Mouse (Mus musculus) thymus, adult 18-20 months (tissue): ENCODE data around the gene Mip.
"Not testable (repeated sequence)": the region's sequence is repeated elsewhere in the genome, so short reads cannot be mapped to it uniquely, and the experiment has no call there.

Experiments
- DNase-seq, 2 experiments: peaks; one replicate each; pipeline ENCODE4 v3.0.0; 2022; ENCODE audit warnings: mixed read lengths in 2 of 2

Gene Mip

DNA sequence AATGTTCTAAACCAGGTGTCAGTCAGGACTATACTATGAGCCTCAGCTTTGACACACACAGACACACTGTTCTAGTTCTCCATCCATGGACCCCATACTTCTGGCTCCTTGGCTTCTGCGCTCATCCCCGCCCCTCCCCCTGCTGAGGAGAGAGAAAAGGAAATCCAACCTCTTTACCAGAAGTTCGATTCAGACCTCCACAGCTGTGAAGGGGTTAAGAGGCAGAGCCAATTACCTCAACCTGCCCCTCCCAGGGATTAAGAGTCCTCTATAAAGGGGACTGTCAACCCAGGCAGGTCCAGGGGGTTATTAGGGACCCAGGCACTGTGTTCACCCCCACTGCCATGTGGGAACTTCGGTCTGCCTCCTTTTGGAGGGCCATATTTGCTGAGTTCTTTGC lies at the start of gene Mip:
Gene Mip (plus strand): TSS at position 301 of the 400 bp plus-strand sequence.
- no peak for DNase-seq

DNA sequence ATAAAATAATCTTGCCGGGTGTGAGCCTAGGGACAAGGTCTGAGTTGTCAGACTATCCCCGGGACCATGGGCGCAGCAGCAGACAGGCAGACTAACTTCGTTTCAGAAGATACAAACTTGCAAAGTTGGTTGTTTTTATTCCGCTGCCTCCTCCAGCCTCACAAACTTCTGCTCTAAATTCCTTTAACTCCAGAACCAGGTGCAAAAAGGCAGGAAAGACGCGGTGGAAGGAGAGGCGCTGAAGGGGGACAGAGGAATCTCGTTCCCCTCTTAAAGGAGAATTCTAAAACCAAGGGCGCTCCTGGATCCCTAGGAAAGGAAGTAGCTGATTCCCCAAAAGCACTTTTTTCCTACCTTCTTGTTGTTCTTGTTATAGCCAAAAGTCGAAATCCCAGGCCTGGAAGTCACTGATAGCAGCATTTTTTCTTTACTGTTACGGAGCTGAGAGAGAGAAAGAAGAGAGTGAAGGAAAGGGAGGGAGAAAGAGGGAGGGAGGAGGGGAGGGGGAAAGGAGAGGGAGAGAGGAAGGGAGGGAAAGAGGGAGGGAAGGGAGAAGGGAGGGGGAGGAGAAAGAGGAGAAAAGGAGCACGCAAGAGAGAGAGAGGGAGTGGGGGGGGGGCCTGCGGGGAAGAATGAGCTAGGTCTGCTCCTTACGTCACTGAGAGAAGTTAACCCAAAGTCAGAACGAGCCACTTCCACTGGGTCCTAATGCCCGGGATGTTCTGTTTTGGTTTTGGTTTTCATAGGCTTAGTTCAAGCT lies 49.5 kb upstream of the Mip start:
- DNase-seq = peak; percentile 25 to 54

DNA sequence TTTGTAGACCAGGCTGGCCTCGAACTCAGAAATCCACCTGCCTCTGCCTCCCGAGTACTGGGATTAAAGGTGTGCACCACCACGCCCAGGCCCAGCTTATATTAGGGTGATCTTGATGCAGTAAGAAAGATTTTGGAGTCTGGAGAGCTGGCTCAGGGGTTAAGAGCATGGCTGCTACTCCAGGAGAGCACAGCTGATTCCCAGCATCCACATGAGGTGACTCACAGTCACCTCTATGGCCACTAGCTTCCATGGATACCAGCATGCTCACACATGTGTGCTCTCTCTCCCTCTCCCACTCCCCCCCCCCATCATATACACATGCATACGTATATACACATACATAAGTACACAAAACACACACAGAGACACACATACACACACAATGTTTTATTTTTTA lies 48.3 kb upstream of the Mip start:
- no peak for DNase-seq

DNA sequence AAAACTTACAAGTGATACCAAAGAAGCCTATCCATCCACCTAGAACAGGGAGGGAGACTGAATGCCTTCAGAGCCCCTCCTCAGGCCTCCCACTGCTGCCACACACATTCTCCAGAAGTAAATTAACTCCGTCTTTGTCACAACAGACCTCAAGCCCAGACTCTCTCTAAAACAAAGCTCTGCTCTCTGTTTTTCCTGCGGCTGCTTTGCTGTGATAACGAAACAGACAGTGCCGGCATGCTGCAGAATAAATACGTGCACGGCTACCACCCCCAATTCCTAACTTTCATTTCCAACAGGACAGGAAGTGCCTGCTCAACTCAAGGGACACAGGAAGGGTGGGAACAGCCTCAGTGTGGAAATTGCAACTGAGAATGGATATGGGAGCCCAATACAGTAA lies 45.6 kb upstream of the Mip start, which contains the start of gene Rbms2:
Gene Rbms2 (minus strand): TSS at position 309 of the 400 bp plus-strand sequence.
- DNase-seq = no peak

DNA sequence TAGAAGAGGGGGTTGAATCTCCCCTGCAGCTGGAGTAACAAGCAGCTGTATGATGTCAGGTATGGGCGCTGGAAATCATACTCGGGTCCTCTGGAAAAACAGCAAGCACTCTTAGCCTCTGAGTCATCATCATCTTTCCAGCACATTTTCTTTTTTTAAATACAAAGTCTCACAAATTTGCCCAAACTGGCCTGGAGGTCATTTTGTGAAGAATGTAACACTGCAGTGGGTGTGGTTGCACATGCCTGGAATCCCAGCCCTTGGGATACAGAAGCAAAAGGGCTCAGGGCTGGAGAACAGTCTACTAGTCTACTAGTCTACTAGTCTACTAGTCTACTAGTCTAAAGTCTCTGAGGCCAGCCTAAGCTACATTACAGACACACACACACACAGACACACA lies 41.3 kb upstream of the Mip start:
- no peak for DNase-seq

DNA sequence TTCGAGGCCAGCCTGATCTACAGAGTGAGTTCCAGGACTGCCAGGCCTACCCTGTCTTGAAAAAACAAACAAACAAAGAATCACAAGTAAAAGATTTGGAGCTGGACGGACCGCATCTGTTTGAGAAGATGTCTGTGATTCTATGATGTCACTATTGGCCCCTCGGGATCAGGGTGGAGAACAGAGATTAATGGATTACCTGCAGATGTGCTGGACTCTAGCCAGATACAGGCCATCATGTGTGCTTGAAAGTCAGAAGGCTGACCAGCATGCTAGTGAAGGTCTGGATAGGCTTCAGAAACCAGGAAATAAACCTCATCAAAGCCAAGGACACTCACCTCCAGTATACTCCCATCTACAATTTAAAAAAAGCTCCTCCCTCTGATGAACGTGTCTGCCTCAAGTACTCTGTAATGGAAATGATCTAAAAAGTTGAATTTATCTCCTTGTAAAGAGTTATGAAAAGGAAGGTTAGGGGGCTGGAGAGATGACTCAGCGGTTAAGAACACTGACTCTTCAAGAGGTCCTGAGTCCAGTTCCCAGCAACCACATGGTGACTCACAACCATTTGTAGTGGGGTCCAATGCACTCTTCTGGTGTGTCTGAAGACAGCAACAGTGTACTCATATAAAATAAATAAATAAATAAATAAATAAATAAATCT lies 40.2 kb upstream of the Mip start:
- no peak for DNase-seq

DNA sequence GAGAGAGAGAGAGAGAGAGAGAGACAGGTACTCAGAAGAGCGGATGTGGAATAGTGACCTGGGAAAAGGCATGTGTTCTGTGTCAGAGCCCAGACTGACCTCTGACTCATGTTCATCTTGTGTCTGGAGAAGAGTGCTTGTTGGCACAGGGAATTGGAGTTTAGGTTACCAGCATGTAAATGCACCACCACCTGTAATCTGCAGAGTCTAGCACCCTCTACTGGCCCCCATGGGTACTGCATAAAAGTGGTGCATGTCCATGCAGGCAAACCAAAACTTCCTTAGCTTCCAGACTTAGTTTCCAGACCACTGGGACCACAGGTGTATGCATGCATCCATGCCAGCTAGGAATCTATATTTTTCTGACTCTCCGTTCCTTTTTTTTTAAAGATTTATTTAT lies 39.7 kb upstream of the Mip start:
- DNase-seq = peak; percentile 41 to 47

DNA sequence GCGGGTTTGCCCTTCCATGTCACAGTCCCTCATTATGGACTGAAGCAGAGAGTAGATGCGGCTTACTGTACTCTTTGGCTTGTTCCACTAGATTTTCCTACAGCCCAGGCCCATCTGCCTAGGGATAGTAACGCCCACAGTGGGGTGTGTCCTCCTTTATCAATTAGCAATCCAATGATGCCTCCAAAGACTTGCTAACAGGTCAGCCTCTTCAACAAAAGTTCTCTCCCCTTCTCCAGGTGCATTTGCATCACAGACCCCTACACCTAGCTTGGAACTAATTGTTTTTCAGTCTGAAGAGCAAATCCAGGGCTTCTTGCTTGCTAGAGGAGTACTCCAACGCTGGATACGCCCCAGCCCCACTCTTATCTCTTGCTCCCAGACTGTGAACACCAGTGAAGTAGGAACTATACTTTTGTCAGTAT lies 38.4 kb upstream of the Mip start:
- no peak for DNase-seq

DNA sequence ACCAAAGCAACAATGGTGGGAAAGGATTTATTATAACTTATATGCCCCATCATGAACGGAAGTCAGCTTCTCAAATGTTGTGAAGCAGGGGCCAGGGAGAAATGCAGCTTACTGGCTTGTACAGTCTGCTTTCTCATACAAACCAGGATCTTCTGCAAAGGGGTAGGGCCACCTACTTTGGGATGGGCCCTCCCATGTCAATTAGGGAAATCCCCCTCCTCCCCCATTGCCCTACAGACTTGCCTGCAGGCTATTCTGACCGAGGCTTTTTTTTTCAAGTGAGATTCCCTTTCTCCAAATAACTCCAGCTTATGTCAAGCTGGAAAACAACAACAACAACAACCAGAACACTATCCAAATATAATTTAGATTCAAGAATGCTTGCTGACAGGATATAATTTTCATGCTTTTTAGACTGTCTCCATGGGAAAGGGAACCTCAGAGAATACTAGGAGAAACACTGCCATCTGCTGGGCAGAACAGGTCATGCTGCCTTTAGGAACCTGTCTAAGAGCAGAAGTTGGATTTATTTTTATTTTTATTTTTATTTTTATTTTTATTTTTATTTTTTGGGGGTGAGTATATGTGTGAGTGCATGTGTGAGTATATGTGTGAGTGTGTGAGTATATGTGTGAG lies 37.3 kb upstream of the Mip start:
- peak in 1 of 2 experiments; percentile 39 for DNase-seq

DNA sequence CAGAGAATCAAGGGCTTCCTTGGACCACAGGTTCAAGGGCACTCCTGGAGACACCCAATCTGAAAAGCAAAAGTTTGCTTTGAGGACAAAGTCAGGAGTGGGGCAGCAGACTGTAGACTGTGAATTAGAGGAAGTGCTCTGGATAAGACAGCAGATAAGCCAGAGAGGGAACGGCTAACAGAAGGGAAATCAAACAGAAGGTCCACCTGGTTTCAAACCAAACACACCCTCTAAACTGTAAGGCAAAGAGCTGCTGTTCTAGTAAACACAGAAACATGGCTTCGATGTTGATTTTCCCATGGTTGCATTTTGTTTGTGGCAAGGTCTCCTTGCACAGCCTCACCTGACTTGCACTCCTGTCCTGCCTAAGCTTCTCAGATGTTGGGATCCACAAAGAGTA lies 34.2 kb upstream of the Mip start:
- no peak for DNase-seq

DNA sequence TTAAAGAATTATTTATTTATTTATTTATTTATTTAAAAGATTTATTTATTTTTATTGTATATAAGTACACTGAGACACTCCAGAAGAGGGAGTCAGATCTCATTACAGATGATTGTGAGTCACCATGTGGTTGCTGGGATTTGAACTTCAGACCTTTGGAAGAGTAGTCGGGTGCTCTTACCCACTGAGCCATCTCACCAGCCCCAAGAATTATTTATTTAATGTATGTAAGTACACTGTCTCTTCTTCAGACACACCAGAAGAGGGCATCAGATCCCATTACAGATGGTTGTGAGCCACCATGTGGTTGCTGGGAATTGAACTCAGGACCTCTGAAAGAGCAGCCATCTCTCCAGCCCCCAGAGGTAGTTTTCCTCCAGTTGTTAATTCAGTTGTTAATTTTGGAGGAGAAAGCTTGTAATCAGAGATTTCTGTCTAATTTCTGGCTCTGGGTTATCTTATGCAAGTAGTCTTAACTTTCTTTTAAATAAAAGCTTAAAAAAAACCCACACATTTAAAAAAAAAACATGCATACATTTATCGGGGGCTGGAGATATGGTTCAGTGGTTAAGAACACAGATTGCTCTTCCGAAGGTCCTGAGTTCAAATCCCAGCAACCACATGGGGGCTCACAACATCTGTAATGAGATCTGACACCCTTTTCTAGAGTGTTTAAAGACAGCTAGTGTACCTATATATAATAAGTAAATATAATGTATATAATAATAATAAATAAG lies 33.4 kb upstream of the Mip start:
- DNase-seq = not testable (repeated sequence)

DNA sequence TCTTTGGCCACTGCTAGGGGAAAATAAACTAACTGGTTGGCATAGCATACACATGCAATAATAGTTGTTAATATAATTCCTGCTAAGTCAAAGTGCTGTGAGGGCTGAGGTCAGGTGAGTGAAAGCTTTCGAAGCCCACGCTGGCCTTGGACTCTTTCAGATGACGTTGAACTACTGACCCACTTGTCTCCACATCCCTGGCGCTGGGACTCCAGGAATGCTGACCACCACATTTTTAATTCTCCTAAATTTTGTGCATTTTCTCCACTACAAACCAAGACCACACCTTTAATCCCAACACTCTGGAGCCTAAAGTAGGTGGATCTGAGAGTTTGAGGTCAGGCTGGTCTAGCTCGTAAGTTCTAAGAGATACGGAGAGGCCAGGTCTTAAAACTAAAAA lies 32.5 kb upstream of the Mip start:
- DNase-seq = no peak

DNA sequence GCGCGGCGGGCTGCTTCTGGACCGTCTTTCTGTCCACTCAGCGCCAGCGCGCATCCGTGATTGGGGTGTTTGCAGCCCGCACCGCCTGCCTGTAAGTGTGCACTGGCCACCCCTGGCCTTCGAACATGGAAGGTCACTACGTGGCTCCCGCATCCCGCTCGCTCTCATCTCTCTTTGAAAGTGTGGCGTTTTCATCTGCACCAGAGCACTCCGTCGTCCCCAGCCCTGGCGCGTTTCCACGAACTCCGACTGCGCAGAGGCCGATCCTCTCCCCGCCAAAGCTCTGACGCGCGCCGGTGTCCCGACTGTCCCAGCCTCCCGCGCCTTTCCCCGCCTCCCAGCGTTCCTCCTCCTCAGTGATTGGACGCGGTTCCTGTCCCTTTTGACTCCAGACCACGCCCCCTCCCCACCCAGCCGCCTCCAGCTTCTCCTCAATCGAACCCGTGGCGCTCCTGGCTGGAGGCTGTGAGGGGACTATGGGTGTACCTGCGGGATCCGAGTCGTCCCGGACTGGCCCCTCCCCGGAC lies 31.6 kb upstream of the Mip start, which contains the start of gene Gls2:
Gene Gls2 (plus strand): TSS at position 434 of the 527 bp plus-strand sequence.
- DNase-seq = peak; percentile 89 to 90

DNA sequence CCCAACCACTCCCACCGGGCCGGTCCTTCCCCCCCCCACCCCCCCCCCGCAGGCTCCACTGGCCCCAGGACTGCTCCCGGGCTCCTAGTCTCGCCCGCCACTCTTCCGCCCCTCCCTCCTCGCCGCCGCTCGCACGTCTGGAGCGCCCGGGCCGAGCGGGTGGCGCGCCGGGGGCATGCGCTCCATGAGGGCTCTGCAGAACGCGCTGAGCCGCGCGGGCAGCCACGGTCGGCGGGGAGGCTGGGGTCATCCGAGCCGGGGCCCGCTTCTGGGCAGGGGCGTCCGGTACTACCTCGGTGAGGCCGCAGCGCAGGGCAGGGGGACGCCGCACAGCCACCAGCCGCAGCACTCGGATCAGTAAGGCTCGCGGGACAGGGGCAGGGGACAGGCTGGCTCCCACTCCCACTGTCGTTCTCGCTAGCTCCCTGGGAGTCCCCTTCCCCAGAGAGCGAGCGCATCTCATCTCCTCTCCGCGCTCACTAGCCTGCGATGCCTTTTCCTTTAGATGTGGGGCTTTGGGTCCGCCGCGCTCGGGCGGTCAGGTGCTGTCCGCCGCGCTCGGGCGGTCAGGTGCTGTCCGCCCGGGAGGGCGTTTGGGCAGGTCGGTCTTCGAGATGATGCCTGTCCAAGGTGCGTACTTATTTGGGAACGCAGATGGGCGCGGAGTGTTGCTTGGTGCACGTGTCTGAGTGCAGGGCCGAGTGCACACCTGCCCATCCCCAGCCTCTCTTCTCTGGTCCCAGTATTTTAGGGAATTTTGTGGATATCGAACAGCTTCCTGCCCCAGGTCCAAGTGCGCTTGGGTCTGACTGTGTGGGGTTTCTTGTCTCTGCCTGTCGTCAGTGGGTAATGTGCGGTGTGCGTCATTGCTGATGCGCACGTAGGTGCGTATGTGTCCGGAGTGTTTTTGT lies 30.8 kb upstream of the Mip start:
- no peak for DNase-seq

DNA sequence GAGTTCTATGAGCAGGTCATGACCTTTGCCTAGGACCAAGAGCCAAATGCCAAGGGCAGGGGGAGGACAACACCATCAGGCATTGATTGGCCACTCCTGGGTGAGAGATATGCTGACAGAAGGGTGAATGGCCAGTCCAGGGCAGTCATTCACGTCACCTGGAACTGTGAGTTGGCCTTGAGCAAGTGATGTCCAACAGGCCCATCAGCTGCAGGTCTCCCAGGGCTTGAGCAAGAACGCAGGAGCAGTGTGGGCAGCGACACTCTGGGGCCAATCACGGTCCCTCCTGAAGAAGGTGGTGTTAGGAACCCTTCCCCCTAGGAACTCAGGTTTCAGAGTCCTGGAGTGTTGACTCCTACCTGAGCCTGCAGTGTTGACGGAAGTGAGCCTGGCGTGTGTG lies 23.8 kb upstream of the Mip start:
- no peak for DNase-seq

DNA sequence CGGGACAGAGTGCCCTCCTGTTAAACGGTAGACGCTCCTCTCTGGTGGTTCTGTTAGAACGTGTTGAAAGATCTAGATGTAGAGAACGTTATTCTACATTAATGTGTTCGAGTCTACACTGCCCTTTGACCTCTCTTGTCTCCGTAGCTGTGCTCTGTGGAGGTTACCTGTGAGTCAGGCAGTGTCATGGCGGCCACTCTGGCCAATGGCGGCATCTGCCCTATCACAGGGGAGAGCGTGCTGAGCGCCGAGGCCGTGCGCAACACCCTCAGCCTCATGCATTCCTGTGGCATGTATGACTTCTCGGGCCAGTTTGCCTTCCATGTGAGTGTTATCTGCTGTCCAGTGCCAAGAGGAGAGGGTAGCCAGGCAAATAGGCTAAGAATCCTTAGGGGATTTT lies 20.7 kb upstream of the Mip start:
- DNase-seq = no peak

DNA sequence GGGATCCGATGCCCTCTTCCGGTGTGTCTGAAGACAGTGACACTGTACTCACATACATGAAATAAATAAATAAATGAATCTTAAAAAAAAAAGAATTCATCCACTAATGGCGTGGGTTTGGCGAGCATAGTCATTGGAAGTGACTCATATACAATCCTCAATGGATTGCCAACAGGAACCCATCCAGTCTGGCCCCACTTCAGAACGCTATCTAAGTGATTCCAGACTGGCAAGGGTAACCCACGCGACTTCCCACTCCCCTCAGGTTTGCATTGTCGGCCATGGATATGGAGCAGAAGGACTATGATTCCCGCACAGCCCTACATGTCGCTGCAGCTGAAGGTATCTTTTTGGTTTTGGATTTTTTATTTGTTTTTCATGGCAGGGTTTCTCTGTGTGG lies 17.3 kb upstream of the Mip start:
- DNase-seq = no peak

DNA sequence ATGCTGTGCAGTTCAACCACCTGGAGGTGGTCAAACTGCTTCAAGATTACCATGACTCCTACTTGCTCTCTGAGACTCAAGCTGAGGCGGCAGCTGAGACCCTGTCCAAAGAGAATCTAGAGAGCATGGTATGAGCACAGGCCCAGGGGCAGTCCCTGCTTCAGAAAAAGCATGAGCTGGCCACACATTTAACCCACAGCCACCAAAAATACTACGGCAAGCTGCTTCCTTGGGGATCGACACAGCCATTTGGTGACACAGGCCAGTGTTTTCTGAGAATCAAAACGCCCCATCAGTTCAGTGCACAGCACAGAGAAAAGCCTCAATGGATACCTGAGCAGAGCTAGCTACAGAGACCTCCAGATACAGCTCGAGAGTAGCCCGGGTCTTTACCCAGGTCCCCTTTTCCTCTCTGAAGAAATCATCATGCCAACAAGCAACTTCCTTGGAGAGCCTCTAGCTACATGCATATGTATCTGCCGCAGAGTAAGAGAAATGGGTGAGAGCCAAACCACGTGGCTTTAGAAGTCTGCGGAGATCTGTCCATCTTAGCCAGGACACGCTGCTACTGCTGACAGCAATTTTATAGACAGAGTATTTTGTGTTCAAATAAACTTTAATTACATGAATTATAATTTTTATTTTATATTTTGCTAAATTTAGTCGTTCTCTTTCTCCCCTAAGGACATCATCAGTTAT lies 16.2 kb upstream of the Mip start:
- no peak for DNase-seq

DNA sequence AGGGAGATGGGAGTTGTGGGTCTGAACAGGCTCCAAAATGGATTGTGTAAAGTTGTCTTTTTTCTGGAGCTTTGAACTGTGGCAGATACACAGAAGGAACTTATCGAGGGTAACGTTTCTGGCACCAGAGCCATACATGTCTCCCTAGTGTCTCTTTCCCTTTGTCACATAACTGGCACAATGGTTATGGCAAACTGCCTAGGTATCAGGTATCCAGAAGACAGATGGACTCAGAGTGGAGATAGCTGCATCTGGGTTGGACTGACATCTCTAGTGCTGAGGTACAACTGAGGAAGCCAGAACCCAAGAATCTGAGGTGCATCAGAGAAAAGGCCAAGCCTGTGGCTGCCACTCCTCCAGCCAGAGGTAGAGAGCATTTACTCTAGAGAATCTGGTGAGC lies 15.5 kb upstream of the Mip start:
- no peak for DNase-seq

DNA sequence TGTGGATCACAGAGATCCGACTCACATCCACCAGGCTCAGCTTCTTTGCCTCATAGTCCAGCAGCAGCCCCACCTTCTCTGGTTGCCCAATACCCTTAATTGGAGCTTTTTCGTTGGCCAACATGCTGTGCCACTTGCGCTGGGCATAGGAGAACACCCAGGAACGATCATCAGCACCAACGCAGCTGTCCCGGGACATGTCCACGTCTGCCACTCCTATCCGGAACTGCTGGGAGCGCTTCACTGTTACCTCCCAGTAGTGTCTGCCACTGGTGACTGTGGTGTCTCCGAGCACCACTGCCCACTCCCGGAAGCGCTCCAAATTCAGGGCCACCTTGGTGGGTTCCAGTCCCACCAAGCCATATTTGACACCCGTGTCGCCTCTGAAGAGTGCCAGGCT lies 14.7 kb upstream of the Mip start:
- no peak for DNase-seq
